Mouse (Mus musculus) ES-E14 (cell line): Measurements from ENCODE around the gene Prkcb. TPM values are rescaled to one million over a fixed set of nuclear protein-coding genes. Genes with fewer than 3 reads are reported as not detected.

ENCODE experiments used
- DNase-seq: peaks from one replicate; pipeline ENCODE4 v3.0.0-alpha.2; 2013; ENCODE audit warnings: low read depth, low spot score
- H3K27ac ChIP-seq: 2 replicates; pipeline ENCODE4 v1.5.1; 2012; ENCODE audit warnings: low read depth, mild to moderate bottlenecking, low read length, moderate library complexity, mixed read lengths; ENCODE audit not compliant: poor library complexity, insufficient read depth, severe bottlenecking
- H3K36me3 ChIP-seq: 2 replicates; pipeline ENCODE4 v1.6.1; 2012; ENCODE audit warnings: mild to moderate bottlenecking, low read length, moderate library complexity, mixed read lengths; ENCODE audit not compliant: control insufficient read depth, poor library complexity, insufficient read depth, severe bottlenecking
- H3K4me1 ChIP-seq, 2 experiments: fragments of 150-350 bp in 1 of 2; sonication (generic) in 1 of 2; 2 replicates each; pipeline ENCODE4 v1.6.1; 2012; ENCODE audit warnings: low read length in 2 of 2, mild to moderate bottlenecking in 1 of 2, mixed read lengths in 1 of 2; ENCODE audit not compliant: control insufficient read depth in 2 of 2, insufficient read depth in 2 of 2, poor library complexity in 1 of 2
- H3K4me3 ChIP-seq, 2 experiments: fragments of 150-350 bp in 1 of 2; sonication (generic) in 1 of 2; 2 replicates each; pipeline ENCODE4 v1.5.1; 2012; ENCODE audit warnings: low read length in 2 of 2, low read depth in 1 of 2, mild to moderate bottlenecking in 1 of 2, mixed read lengths in 1 of 2; ENCODE audit not compliant: insufficient read depth in 1 of 2, poor library complexity in 1 of 2, severe bottlenecking in 1 of 2
- H3K9ac ChIP-seq: 2 replicates; pipeline ENCODE4 v1.6.1; 2012; ENCODE audit warnings: low read depth, mild to moderate bottlenecking, low read length, mixed read lengths; ENCODE audit not compliant: poor library complexity, insufficient read depth, severe bottlenecking
- H3K9me3 ChIP-seq: fragments of 150-350 bp; sonication (generic); 2 replicates; pipeline ENCODE4 v1.6.1; 2012; ENCODE audit warnings: low read depth, mild to moderate bottlenecking, low read length; ENCODE audit not compliant: control insufficient read depth, insufficient read depth
- CHD2 ChIP-seq: IDR thresholded peaks from 2 replicates; pipeline ENCODE4 v1.6.1; 2014; ENCODE audit warnings: mild to moderate bottlenecking, low read depth, low read length, inconsistent platforms
- HCFC1 ChIP-seq: IDR thresholded peaks from 2 replicates; pipeline ENCODE4 v1.6.1; 2012; ENCODE audit warnings: low read length, inconsistent platforms, borderline replicate concordance; ENCODE audit not compliant: insufficient read depth
- MAFK ChIP-seq: IDR thresholded peaks from 2 replicates; pipeline ENCODE4 v1.6.1; 2014; ENCODE audit warnings: mild to moderate bottlenecking, low read depth, low read length, inconsistent platforms; ENCODE audit not compliant: insufficient read depth
- ZC3H11A ChIP-seq: IDR thresholded peaks from 2 replicates; pipeline ENCODE4 v1.6.1; 2012; ENCODE audit warnings: low read depth, mild to moderate bottlenecking, inconsistent platforms, low read length, borderline replicate concordance
- ZNF384 ChIP-seq: IDR thresholded peaks from 2 replicates; pipeline ENCODE4 v1.6.1; 2012; ENCODE audit warnings: low read depth, low read length, inconsistent platforms
- in situ Hi-C, 2 experiments: fragments of 600-800 bp; cut with MboI; formaldehyde crosslinking; loops; one replicate each; pipeline ENCODE4 v1.15.1; 2025; ENCODE audit warnings: low sequenced_read_pairs in 2 of 2, inconsistent platforms in 1 of 2; ENCODE audit not compliant: unreplicated experiment in 2 of 2
- total RNA-seq: library from RNA; depleted of rRNA; stranded (reverse); fragments of 300-350 nt; gene quantifications from 2 replicates; pipeline ENCODE4 v1.2.3, GENCODE M21; 2012

Gene Prkcb
- total RNA-seq, 1 experiment: 6.1 TPM

- no peak for TF ChIP-seq CHD2
- in situ Hi-C loops: no loop called here
- Histone ChIP-seq H3K9me3 (no peaks in the 10 kb centered on the region), H3K4me3 (no peak overlapping the region), H3K36me3 (no peaks in the 10 kb centered on the region), H3K4me1 (peaks cover 4 to 11% of the 10 kb centered on the region in 2 experiments; a peak in 2 of 4 replicates), H3K9ac (no peak overlapping the region), H3K27ac (no peak overlapping the region)
- DNase-seq: no peak
Measured at GRCm38 (mm10) chr7:122573101-122573635, 284.6 kb downstream of the Prkcb start.

- Histone ChIP-seq H3K4me1 (peaks cover 4 to 8% of the 10 kb centered on the region in 2 experiments; a peak in 2 of 4 replicates), H3K36me3 (no peaks in the 10 kb centered on the region), H3K9me3 (no peaks in the 10 kb centered on the region), H3K9ac (no peak overlapping the region), H3K4me3 (no peak overlapping the region), H3K27ac (no peak overlapping the region)
- no peak for TF ChIP-seq ZC3H11A
- no peak for TF ChIP-seq MAFK
- TF ChIP-seq ZNF384: no peak
- no peak for TF ChIP-seq HCFC1
- no peak for TF ChIP-seq CHD2
- DNase-seq: no peak
- in situ Hi-C loops: no loop called here
Measured at GRCm38 (mm10) chr7:122574418-122574817, 285.9 kb downstream of the Prkcb start.

- in situ Hi-C loops: no loop called here
- no peaks in the 10 kb centered on the region for H3K9me3 ChIP-seq
- no peaks in the 10 kb centered on the region for H3K36me3 ChIP-seq
- no peak overlapping the region for H3K9ac ChIP-seq
- TF ChIP-seq HCFC1: no peak
- DNase-seq: no peak
- no peak overlapping the region for H3K27ac ChIP-seq
- H3K4me3 ChIP-seq: no peak overlapping the region
- peaks cover 4 to 8% of the 10 kb centered on the region in 2 experiments; a peak in 2 of 4 replicates for H3K4me1 ChIP-seq
Measured at GRCm38 (mm10) chr7:122575056-122575455, 286.5 kb downstream of the Prkcb start.

GRCm38 (mm10) chr7:122575506-122575905 is 287.0 kb downstream of the Prkcb start:
- Histone ChIP-seq H3K27ac (no peak overlapping the region), H3K4me3 (no peak overlapping the region), H3K9ac (no peak overlapping the region), H3K4me1 (peaks cover 4 to 8% of the 10 kb centered on the region in 2 experiments; a peak in 2 of 4 replicates), H3K36me3 (no peaks in the 10 kb centered on the region), H3K9me3 (no peaks in the 10 kb centered on the region)
- in situ Hi-C loops: no loop called here
- TF ChIP-seq HCFC1: no peak
- TF ChIP-seq ZNF384: no peak
- no peak for TF ChIP-seq CHD2
- no peak for TF ChIP-seq ZC3H11A
- no peak for TF ChIP-seq MAFK
- DNase-seq: peak; percentile 56

DNA sequence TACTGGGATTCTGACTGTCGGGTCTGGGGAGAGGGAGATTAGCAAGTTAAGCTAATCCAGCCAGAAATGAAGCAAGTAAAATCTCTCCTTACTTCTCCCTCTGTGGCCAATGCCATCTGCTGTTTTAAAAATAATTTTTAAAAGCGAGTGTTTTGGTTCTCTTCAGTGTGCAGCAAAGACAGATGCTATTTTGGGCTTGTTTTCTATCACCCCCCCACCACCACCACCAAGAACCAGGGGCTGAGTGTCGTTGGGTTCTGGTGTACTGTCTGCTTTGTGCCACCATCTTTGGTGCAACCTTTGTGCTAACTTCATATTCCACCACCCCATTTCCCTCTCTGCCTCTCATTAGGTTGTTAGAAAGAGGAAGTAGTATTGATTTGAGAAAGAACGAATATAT is 289.0 kb downstream of the Prkcb start:
- H3K36me3 ChIP-seq: no peaks in the 10 kb centered on the region
- no peak overlapping the region for H3K9ac ChIP-seq
- no peaks in the 10 kb centered on the region for H3K9me3 ChIP-seq
- no peak for DNase-seq
- TF ChIP-seq ZNF384: no peak
- TF ChIP-seq MAFK: no peak
- no peak for TF ChIP-seq ZC3H11A
- no peak for TF ChIP-seq CHD2
- no peak for TF ChIP-seq HCFC1
- peaks cover 4 to 8% of the 10 kb centered on the region in 2 experiments; a peak in 2 of 4 replicates for H3K4me1 ChIP-seq
- H3K4me3 ChIP-seq: no peak overlapping the region
- no peak overlapping the region for H3K27ac ChIP-seq
- in situ Hi-C loops: no loop called here
